Mouse (Mus musculus) neural tube, embryonic 11.5 days (tissue): ENCODE results near the gene Cnn1. TPM values are rescaled to one million over a fixed set of nuclear protein-coding genes. Genes with fewer than 3 reads are reported as not detected.
"Not testable (repeated sequence)": the region's sequence is repeated elsewhere in the genome, so short reads cannot be mapped to it uniquely, and the experiment has no call there.

Experiments used
- ATAC-seq: fragments of 200-750 bp; cut with Nextera tagmentation; 2 replicates; pipeline ENCODE4 v1.8.0; 2017; ENCODE audit warnings: moderate number of reproducible peaks, mild to moderate bottlenecking, moderate TSS enrichment, moderate library complexity; ENCODE audit not compliant: insufficient read depth, low FRiP score, low TSS enrichment
- DNase-seq: peaks from one replicate; pipeline ENCODE4 v3.0.0-alpha.2; 2015; ENCODE audit warnings: low spot score
- H3K27ac ChIP-seq: fragments of 300-500 bp; sonication (generic); 2 replicates; pipeline ENCODE4 v1.5.1; 2014; ENCODE audit warnings: low read depth, mild to moderate bottlenecking, low read length
- H3K27me3 ChIP-seq: fragments of 300-500 bp; sonication (generic); 2 replicates; pipeline ENCODE4 v1.6.1; 2014; ENCODE audit warnings: mild to moderate bottlenecking, low read length, mixed read lengths; ENCODE audit not compliant: control insufficient read depth, insufficient read depth
- H3K36me3 ChIP-seq: fragments of 300-500 bp; sonication (generic); 2 replicates; pipeline ENCODE4 v1.6.1; 2014; ENCODE audit warnings: mild to moderate bottlenecking, low read length, moderate library complexity, mixed read lengths; ENCODE audit not compliant: control insufficient read depth, insufficient read depth
- H3K4me1 ChIP-seq: fragments of 300-500 bp; sonication (generic); 2 replicates; pipeline ENCODE4 v1.6.1; 2014; ENCODE audit warnings: low read length, mixed read lengths; ENCODE audit not compliant: control insufficient read depth, insufficient read depth
- H3K4me2 ChIP-seq: fragments of 300-500 bp; sonication (generic); 2 replicates; pipeline ENCODE4 v1.6.1; 2014; ENCODE audit warnings: low read depth, mild to moderate bottlenecking, moderate library complexity
- H3K4me3 ChIP-seq: fragments of 300-500 bp; sonication (generic); 2 replicates; pipeline ENCODE4 v1.5.1; 2014; ENCODE audit warnings: low read depth, low read length
- H3K9ac ChIP-seq: fragments of 300-500 bp; sonication (generic); 2 replicates; pipeline ENCODE4 v1.6.1; 2014; ENCODE audit warnings: mild to moderate bottlenecking, low read length
- H3K9me3 ChIP-seq: fragments of 300-500 bp; sonication (generic); 2 replicates; pipeline ENCODE4 v1.6.1; 2016; ENCODE audit warnings: low read length; ENCODE audit not compliant: control insufficient read depth
- WGBS: fragments of 180-500 bp; shearing (Covaris S2); extraction: QIAGEN DNeasy Blood & Tissue Kit; methylation state at CpG from one replicate; pipeline ENCODE4 v1.1.7; 2014; 5-methylcytosine and 5-hydroxymethylcytosine counted together
- polyA plus RNA-seq: library from polyadenylated mRNA; unstranded; fragments of >200 nt; fragmentation: Nextera tagmentation; extraction: Ambion mirVana; gene quantifications from 2 replicates; pipeline ENCODE4 v1.2.1, GENCODE M21; 2014

The Cnn1 gene
- polyA plus RNA-seq, 1 experiment from 2014 or later, result 1.0 TPM

- 87% methylated on average over 5 of the region's 5 CpGs for WGBS
- no peaks in the 10 kb centered on the region for H3K27me3 ChIP-seq
- H3K4me1 ChIP-seq, result peaks cover 5% of the 10 kb centered on the region; the same call in 1 of the 2 replicates
- H3K9me3 ChIP-seq, result no peaks in the 10 kb centered on the region
- H3K4me2 ChIP-seq, result no peak overlapping the region
- ATAC-seq (no peak), DNase-seq (no peak)
- H3K27ac ChIP-seq, result no peak overlapping the region
- no peaks in the 10 kb centered on the region for H3K36me3 ChIP-seq
- H3K4me3 ChIP-seq, result no peak overlapping the region
- no peak overlapping the region for H3K9ac ChIP-seq
These were observed 40.7 kb downstream of the Cnn1 start for GRCm38 (mm10) chr9:22139746-22140145.

GRCm38 (mm10) chr9:22143108-22144037 lies 44.4 kb downstream of the Cnn1 start:
- peak; percentile 65; the same call in 1 of the 2 replicates for ATAC-seq
- Histone ChIP-seq H3K27me3 (no peaks in the 10 kb centered on the region), H3K4me3 (no peak overlapping the region)

GRCm38 (mm10) chr9:22144304-22144965 lies 45.4 kb downstream of the Cnn1 start:
- DNase-seq (no peak), ATAC-seq (no peak)
- Histone ChIP-seq H3K36me3 (no peaks in the 10 kb centered on the region), H3K4me2 (no peak overlapping the region), H3K9ac (no peak overlapping the region), H3K4me3 (no peak overlapping the region), H3K27ac (no peak overlapping the region), H3K9me3 (no peaks in the 10 kb centered on the region), H3K27me3 (no peaks in the 10 kb centered on the region), H3K4me1 (no peaks in the 10 kb centered on the region)
- WGBS, result 90% methylated on average over 7 of the region's 8 CpGs

More at GRCm38 (mm10) chr9:22143108-22144037, 44.4 kb downstream of the Cnn1 start:
- peak; percentile 89 for DNase-seq
- H3K9me3 ChIP-seq, result no peaks in the 10 kb centered on the region
- no peaks in the 10 kb centered on the region for H3K4me1 ChIP-seq
- H3K9ac ChIP-seq, result no peak overlapping the region
- H3K4me2 ChIP-seq, result no peak overlapping the region
- 58% methylated on average over 17 of the region's 17 CpGs for WGBS
- H3K27ac ChIP-seq, result no peak overlapping the region
- H3K36me3 ChIP-seq, result no peaks in the 10 kb centered on the region

GRCm38 (mm10) chr9:22149426-22150248 lies 50.6 kb downstream of the Cnn1 start:
- Histone ChIP-seq H3K36me3 (no peaks in the 10 kb centered on the region), H3K4me3 (no peak overlapping the region), H3K27ac (no peak overlapping the region), H3K4me2 (no peak overlapping the region), H3K9ac (no peak overlapping the region), H3K27me3 (no peaks in the 10 kb centered on the region), H3K9me3 (no peaks in the 10 kb centered on the region), H3K4me1 (no peaks in the 10 kb centered on the region)
- 78% methylated on average over 20 of the region's 20 CpGs for WGBS
- DNase-seq, result no peak
- no peak for ATAC-seq

- DNase-seq, ATAC-seq, H3K27me3 ChIP-seq, H3K9me3 ChIP-seq, H3K4me3 ChIP-seq, H3K4me1 ChIP-seq, H3K36me3 ChIP-seq, H3K9ac ChIP-seq, H3K27ac ChIP-seq, H3K4me2 ChIP-seq: not testable (repeated sequence)
- WGBS, result 84% methylated on average over 7 of the region's 7 CpGs
These were observed 51.3 kb downstream of the Cnn1 start for GRCm38 (mm10) chr9:22150249-22150693.

- Histone ChIP-seq H3K4me3 (no peak overlapping the region), H3K4me2 (no peak overlapping the region), H3K9me3 (no peaks in the 10 kb centered on the region), H3K9ac (no peak overlapping the region), H3K27ac (no peak overlapping the region), H3K36me3 (no peaks in the 10 kb centered on the region), H3K4me1 (no peaks in the 10 kb centered on the region), H3K27me3 (no peaks in the 10 kb centered on the region)
- ATAC-seq, result no peak
- DNase-seq, result no peak
- WGBS, result 94% methylated on average over 2 of the region's 2 CpGs
These were observed 51.9 kb downstream of the Cnn1 start for GRCm38 (mm10) chr9:22150946-22151345.

GRCm38 (mm10) chr9:22153810-22154209 lies 54.8 kb downstream of the Cnn1 start:
- WGBS, result 89% methylated on average over 3 of the region's 3 CpGs
- DNase-seq, result no peak
- ATAC-seq, result no peak
- no peak overlapping the region for H3K4me2 ChIP-seq
- no peak overlapping the region for H3K9ac ChIP-seq
- no peak overlapping the region for H3K27ac ChIP-seq
- no peaks in the 10 kb centered on the region for H3K9me3 ChIP-seq
- peaks cover 6% of the 10 kb centered on the region; the same call in 1 of the 2 replicates for H3K4me1 ChIP-seq
- H3K4me3 ChIP-seq, result no peak overlapping the region
- no peaks in the 10 kb centered on the region for H3K36me3 ChIP-seq
- H3K27me3 ChIP-seq, result no peaks in the 10 kb centered on the region

- H3K9ac ChIP-seq, result no peak overlapping the region
- ATAC-seq, result no peak
- no peak overlapping the region for H3K27ac ChIP-seq
- H3K36me3 ChIP-seq, result no peaks in the 10 kb centered on the region
- H3K4me1 ChIP-seq, result peaks cover 6% of the 10 kb centered on the region; the same call in 1 of the 2 replicates
- WGBS, result 24% methylated on average over 10 of the region's 10 CpGs
- peak; percentile 61 for DNase-seq
- H3K27me3 ChIP-seq, result no peaks in the 10 kb centered on the region
- H3K9me3 ChIP-seq, result no peaks in the 10 kb centered on the region
- no peak overlapping the region for H3K4me2 ChIP-seq
- no peak overlapping the region for H3K4me3 ChIP-seq
These were observed 56.6 kb downstream of the Cnn1 start for GRCm38 (mm10) chr9:22155614-22156013.
